Mouse (Mus musculus) embryonic facial prominence, embryonic 11.5 days (tissue): ENCODE measurements around the gene Zc3h18. TPM values are rescaled to one million over a fixed set of nuclear protein-coding genes. Genes with fewer than 3 reads are reported as not detected.
A peak's percentile ranks its signal among the peaks of the same experiment; 100 is the strongest.

Source experiments
- ATAC-seq: fragments of 200-750 bp; cut with Nextera tagmentation; replicated peaks from 2 replicates; pipeline ENCODE4 v1.8.0; 2017; ENCODE audit warnings: low read depth; ENCODE audit not compliant: insufficient number of reproducible peaks, low FRiP score, low TSS enrichment
- DNase-seq: peaks from one replicate; pipeline ENCODE4 v3.0.0-alpha.2; 2015; ENCODE audit warnings: low spot score
- H3K27ac ChIP-seq: fragments of 300-500 bp; sonication (generic); replicated peaks from 2 replicates; pipeline ENCODE4 v1.5.1; 2014; ENCODE audit warnings: mild to moderate bottlenecking, low read depth, low read length, control low read depth
- H3K27me3 ChIP-seq: fragments of 300-500 bp; sonication (generic); 2 replicates; pipeline ENCODE4 v1.6.1; 2014; ENCODE audit warnings: mild to moderate bottlenecking, low read length, moderate library complexity, mixed read lengths; ENCODE audit not compliant: control insufficient read depth, insufficient read depth
- H3K36me3 ChIP-seq: fragments of 300-500 bp; sonication (generic); replicated peaks from 2 replicates; pipeline ENCODE4 v1.6.1; 2014; ENCODE audit warnings: low read depth, mild to moderate bottlenecking, low read length, moderate library complexity, mixed read lengths; ENCODE audit not compliant: control insufficient read depth, insufficient read depth
- H3K4me1 ChIP-seq: fragments of 300-500 bp; sonication (generic); 2 replicates; pipeline ENCODE4 v1.6.1; 2014; ENCODE audit warnings: low read length, mixed read lengths; ENCODE audit not compliant: control insufficient read depth, insufficient read depth
- H3K4me2 ChIP-seq: fragments of 300-500 bp; sonication (generic); 2 replicates; pipeline ENCODE4 v1.6.1; 2014; ENCODE audit warnings: low read depth, mild to moderate bottlenecking, control low read depth, low read length, moderate library complexity
- H3K4me3 ChIP-seq: fragments of 300-500 bp; sonication (generic); 2 replicates; pipeline ENCODE4 v1.5.1; 2014; ENCODE audit warnings: low read depth, low read length, control low read depth
- H3K9ac ChIP-seq: fragments of 300-500 bp; sonication (generic); replicated peaks from 2 replicates; pipeline ENCODE4 v1.6.1; 2014; ENCODE audit warnings: mild to moderate bottlenecking, control low read depth, low read length
- H3K9me3 ChIP-seq: fragments of 300-500 bp; sonication (generic); replicated peaks from 2 replicates; pipeline ENCODE4 v1.6.1; 2016; ENCODE audit warnings: mild to moderate bottlenecking, low read length, inconsistent platforms, mixed read lengths; ENCODE audit not compliant: control insufficient read depth
- WGBS: fragments of 180-500 bp; shearing (Covaris S2); extraction: QIAGEN DNeasy Blood & Tissue Kit; methylation state at CpG from one replicate; pipeline ENCODE4 v1.1.7; 2014; 5-methylcytosine and 5-hydroxymethylcytosine counted together
- polyA plus RNA-seq: library from polyadenylated mRNA; unstranded; fragments of >200 nt; fragmentation: Nextera tagmentation; extraction: Ambion mirVana; gene quantifications from 2 replicates; pipeline ENCODE4 v1.2.1, GENCODE M21; 2014

Zc3h18 gene
- polyA plus RNA-seq, 1 experiment from 2014 or later = 40.1 TPM

DNA sequence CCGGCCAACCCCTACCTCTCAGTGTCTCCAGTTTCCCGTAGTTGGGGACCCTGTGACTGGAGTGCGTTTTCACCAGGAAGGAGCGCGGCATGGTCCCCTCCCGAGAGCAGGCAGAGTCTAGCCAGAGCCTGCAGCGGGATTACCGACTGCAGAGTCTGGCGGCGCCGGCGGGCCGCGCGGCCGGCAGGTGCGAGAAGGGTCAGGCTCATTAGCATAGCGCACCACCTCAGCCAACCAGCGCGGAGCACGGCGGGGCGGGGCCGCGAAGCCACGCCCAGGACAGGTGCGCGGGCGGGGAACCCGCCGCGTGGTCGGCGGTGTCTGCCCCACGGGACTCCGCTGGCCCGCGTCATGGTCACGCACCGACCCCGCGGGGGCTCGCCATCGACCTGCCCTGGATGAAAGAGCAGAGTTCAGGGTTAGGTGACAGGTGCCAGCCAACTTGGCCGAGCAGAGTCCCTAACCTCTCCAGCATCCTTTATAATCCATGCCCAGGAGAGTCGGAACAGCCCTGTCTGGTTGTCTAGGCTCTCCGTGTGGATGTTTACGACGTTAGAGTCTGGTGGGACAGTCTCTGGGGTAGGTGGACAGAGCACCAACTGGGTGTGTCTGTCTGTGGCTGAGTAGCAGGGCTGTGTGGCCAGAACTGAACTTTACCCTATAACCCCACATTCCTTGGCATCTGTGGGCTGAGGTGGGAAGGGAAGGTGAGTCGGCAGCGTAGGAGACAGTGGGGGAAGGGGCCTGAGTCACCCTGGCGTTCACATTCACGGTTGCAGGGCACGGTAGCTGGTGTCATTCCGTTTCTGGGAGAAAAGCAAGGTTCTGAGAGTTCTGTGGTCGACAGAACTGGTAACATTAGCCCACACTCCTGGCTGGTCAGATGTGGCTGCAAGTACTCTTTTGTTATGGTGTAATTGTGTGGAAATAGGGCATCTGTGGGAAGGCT is 84.4 kb downstream of the Zc3h18 start, which contains the start of gene Snai3:
Gene Snai3 (minus strand): TSS at position 210 of the 949 bp plus-strand sequence.
- no peak within 1 kb of the TSS for H3K9ac ChIP-seq
- 3% methylated on average over 50 of the region's 56 CpGs for WGBS
- DNase-seq (peak; percentile 65), ATAC-seq (peak; percentile 77)
- H3K9me3 ChIP-seq = no peaks in the 10 kb centered on the region
- H3K27ac ChIP-seq = no peak within 1 kb of the TSS
- peaks cover 19% of the 10 kb centered on the region for H3K27me3 ChIP-seq
- H3K4me3 ChIP-seq = peak within 1 kb of the TSS; percentile 26
- H3K4me1 ChIP-seq = peaks cover 8% of the 10 kb centered on the region
- H3K36me3 ChIP-seq = no peaks in the 10 kb centered on the region
- peak within 1 kb of the TSS; percentile 45 for H3K4me2 ChIP-seq

DNA sequence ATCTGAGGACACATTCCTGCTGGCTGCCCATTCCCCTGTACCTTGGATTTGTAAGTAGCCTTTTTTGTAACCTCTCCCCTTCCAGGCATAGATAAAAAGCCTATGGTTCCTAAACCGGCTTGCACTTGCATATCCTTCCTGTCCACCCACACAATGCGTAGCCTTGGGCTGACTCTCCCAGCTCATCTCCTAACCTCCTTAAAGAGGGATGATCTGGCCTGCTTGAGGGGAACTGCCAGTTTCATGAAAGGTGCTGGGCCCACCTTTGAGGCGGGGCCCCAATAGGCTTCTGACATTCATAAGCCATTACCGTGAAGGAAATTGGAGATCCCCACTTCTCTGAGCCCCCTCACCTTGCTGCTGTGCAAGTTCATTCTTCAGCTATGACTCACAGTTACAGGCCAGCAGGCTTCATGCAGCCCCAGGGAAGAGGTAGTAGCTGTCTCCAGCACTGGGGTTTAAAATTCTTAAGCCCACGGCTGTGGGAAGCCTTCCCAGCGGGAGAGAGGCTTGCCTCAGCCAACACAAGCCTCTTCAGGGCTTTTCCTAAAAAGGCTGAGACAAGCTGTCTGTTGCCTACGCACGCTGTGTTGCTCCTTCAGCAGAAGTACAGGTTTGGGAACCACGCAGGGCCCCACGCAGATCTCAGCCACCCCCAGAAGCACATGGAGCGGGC is 85.2 kb downstream of the Zc3h18 start:
- H3K4me3 ChIP-seq = no peak overlapping the region
- no peaks in the 10 kb centered on the region for H3K36me3 ChIP-seq
- peaks cover 8% of the 10 kb centered on the region for H3K4me1 ChIP-seq
- H3K9me3 ChIP-seq = no peaks in the 10 kb centered on the region
- H3K27me3 ChIP-seq = peaks cover 19% of the 10 kb centered on the region
- H3K4me2 ChIP-seq = no peak overlapping the region
- DNase-seq (no peak), ATAC-seq (no peak)
- 59% methylated on average over 11 of the region's 11 CpGs for WGBS
- no peak overlapping the region for H3K9ac ChIP-seq
- no peak overlapping the region for H3K27ac ChIP-seq

DNA sequence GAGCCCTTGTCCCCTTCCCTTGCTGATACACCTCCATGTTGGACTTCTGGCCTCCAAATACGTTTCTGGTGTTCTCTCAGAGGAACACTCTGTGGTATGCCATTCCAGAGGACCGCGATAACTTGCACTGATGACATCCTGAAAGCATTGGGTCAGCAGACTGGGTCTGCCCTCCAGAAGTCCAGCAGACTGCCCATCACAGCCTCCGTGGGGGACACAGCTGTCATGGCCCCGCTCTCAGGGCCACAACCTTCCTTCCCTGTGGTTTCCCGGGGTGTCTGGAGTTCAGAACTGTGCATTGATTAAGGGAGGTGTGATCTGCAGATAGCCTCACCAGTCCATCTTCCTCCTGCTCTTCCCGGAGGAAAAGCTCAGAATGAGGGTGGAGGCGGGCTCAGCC is 86.1 kb downstream of the Zc3h18 start:
- Histone ChIP-seq H3K4me3 (no peak overlapping the region), H3K9me3 (no peaks in the 10 kb centered on the region), H3K9ac (no peak overlapping the region), H3K27ac (no peak overlapping the region), H3K4me2 (no peak overlapping the region), H3K4me1 (peaks cover 8% of the 10 kb centered on the region), H3K36me3 (no peaks in the 10 kb centered on the region), H3K27me3 (peaks cover 19% of the 10 kb centered on the region)
- DNase-seq (no peak), ATAC-seq (no peak)
- 74% methylated on average over 8 of the region's 8 CpGs for WGBS

- no peak overlapping the region for H3K27ac ChIP-seq
- WGBS = 53% methylated on average over 12 of the region's 12 CpGs
- peaks cover 8% of the 10 kb centered on the region for H3K4me1 ChIP-seq
- H3K9me3 ChIP-seq = no peaks in the 10 kb centered on the region
- ATAC-seq (no peak), DNase-seq (no peak)
- no peak overlapping the region for H3K9ac ChIP-seq
- no peaks in the 10 kb centered on the region; the same call in 1 of the 2 replicates for H3K36me3 ChIP-seq
- no peak overlapping the region for H3K4me3 ChIP-seq
- no peak overlapping the region for H3K4me2 ChIP-seq
- peaks cover 19% of the 10 kb centered on the region for H3K27me3 ChIP-seq
Observed at GRCm38 (mm10) chr8:122463651-122464640, 87.5 kb downstream of the Zc3h18 start.

DNA sequence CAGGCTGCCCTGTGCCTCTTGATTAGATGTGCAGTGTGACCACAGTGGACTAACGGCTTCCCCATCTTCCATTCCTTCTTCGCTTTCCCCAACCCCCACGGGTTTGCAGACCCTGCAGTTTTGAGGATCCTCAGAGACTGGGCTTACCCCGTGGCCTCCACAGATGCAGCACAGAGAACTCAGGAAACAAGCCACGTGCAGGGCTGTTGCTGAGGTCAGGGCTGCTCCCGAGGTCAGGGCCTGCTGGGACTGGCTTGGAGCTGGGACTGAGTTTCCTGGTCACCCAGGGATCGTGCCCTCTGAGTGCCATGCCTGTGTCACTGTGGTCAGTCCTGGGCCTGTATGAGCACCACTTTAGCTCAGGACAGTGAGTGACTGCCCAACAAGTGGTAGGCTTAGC is 88.6 kb downstream of the Zc3h18 start:
- Histone ChIP-seq H3K4me2 (no peak overlapping the region), H3K9me3 (no peaks in the 10 kb centered on the region), H3K4me3 (no peak overlapping the region), H3K4me1 (peaks cover 8% of the 10 kb centered on the region), H3K9ac (no peak overlapping the region), H3K36me3 (no peaks in the 10 kb centered on the region; the same call in 1 of the 2 replicates), H3K27ac (no peak overlapping the region), H3K27me3 (peaks cover 13% of the 10 kb centered on the region)
- ATAC-seq = no peak
- WGBS = 60% methylated on average over 7 of the region's 7 CpGs
- DNase-seq = no peak

Other genes starting within 250 kb of the Zc3h18 start
- gene Zfpm1, start 94.5 kb upstream of the Zc3h18 start, polyA plus RNA-seq = 1.5 and 1.8 TPM in 2 replicates
- not detected in 2 replicates for gene Trhr2, start 15.9 kb upstream of the Zc3h18 start, polyA plus RNA-seq
- not detected in 2 replicates for gene Il17c, start 45.4 kb downstream of the Zc3h18 start, polyA plus RNA-seq
- 62.2 and 63.5 TPM in 2 replicates for gene Cyba, start 56.3 kb downstream of the Zc3h18 start, polyA plus RNA-seq
- 41.0 and 42.2 TPM in 2 replicates for gene Mvd, start 66.8 kb downstream of the Zc3h18 start, polyA plus RNA-seq
- gene Snai3, start 84.1 kb downstream of the Zc3h18 start, polyA plus RNA-seq = 0.17 and 0.34 TPM in 2 replicates
- gene Rnf166, start 99.5 kb downstream of the Zc3h18 start, polyA plus RNA-seq = 26.6 and 27.4 TPM in 2 replicates
- 66.8 and 75.5 TPM in 2 replicates for gene Ctu2, start 99.5 kb downstream of the Zc3h18 start, polyA plus RNA-seq
- gene Piezo1, start 174.7 kb downstream of the Zc3h18 start, polyA plus RNA-seq = 3.4 and 5.9 TPM in 2 replicates
- gene Cdt1, start 191.4 kb downstream of the Zc3h18 start, polyA plus RNA-seq = 31.6 and 32.1 TPM in 2 replicates
- gene Aprt, start 200.3 kb downstream of the Zc3h18 start, polyA plus RNA-seq = 246 and 268 TPM in 2 replicates
- gene Galns, start 234.9 kb downstream of the Zc3h18 start, polyA plus RNA-seq = 4.3 and 6.6 TPM in 2 replicates
- 38.1 and 43.6 TPM in 2 replicates for gene Trappc2l, start 235.0 kb downstream of the Zc3h18 start, polyA plus RNA-seq
- gene Pabpn1l, start 246.1 kb downstream of the Zc3h18 start, polyA plus RNA-seq = not detected in 2 replicates